Mouse (Mus musculus) olfactory bulb, adult 2 months (tissue): ENCODE data around the gene Zfp90. TPM values are rescaled to one million over a fixed set of nuclear protein-coding genes. Genes with fewer than 3 reads are reported as not detected.

Experiments used
- H3K27ac ChIP-seq: fragments of 200-500 bp; 2 replicates; pipeline ENCODE4 v1.5.1; 2012; ENCODE audit warnings: low read depth, low read length; ENCODE audit not compliant: insufficient read depth
- H3K4me1 ChIP-seq: fragments of 200-500 bp; 2 replicates; pipeline ENCODE4 v1.6.1; 2012; ENCODE audit warnings: low read length; ENCODE audit not compliant: control insufficient read depth, insufficient read depth
- H3K4me3 ChIP-seq: fragments of 200-500 bp; 2 replicates; pipeline ENCODE4 v1.5.1; 2012; ENCODE audit warnings: mild to moderate bottlenecking, low read depth, low read length, moderate library complexity; ENCODE audit not compliant: insufficient read depth
- CTCF ChIP-seq: fragments of 200-500 bp; IDR thresholded peaks from 2 replicates; pipeline ENCODE4 v1.5.1; 2012; ENCODE audit warnings: low read depth, mild to moderate bottlenecking, low read length, moderate library complexity; ENCODE audit not compliant: insufficient read depth
- POLR2A ChIP-seq: fragments of 200-500 bp; IDR thresholded peaks from 2 replicates; pipeline ENCODE4 v1.6.1; 2012; ENCODE audit warnings: mild to moderate bottlenecking, low read depth, low read length, moderate library complexity; ENCODE audit not compliant: insufficient read depth
- WGBS: fragments of 180-500 bp; shearing (Covaris S2); methylation state at CpG from one replicate; pipeline ENCODE4 v1.1.7; 2018; 5-methylcytosine and 5-hydroxymethylcytosine counted together
- polyA plus RNA-seq: library from polyadenylated mRNA; stranded (reverse); fragments of >200 nt; gene quantifications from 2 replicates; pipeline ENCODE4 v1.2.4, GENCODE M21; 2012; ENCODE audit warnings: low replicate concordance; ENCODE audit not compliant: missing spikeins, insufficient read depth, insufficient read length

Zfp90 gene
- polyA plus RNA-seq, 1 experiment = not detected

DNA sequence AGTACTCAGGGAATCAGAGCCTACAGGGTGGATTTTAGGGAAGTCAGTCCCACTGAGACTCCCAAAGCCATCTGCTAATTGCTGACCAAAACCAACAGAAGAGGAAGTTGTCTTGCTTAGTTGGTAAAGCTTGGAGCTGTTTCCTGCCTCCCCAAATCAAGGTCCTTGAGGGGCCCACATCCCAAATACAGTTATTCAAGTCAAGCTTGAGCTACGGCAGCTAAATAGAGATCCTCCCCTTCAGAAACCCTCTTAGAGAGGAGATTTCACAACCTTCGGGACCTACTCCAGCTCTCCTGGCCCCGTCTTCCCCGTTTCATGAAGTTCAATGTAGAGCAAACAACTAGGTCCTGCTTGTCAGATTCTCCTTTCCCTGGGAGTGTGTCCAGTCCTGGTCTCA, 20.6 kb upstream of the Zfp90 start:
- TF ChIP-seq CTCF (no peak), POLR2A (no peak)
- Histone ChIP-seq H3K4me3 (no peak overlapping the region), H3K4me1 (no peaks in the 10 kb centered on the region), H3K27ac (no peak overlapping the region)
- 88% methylated on average over 4 of the region's 4 CpGs for WGBS

DNA sequence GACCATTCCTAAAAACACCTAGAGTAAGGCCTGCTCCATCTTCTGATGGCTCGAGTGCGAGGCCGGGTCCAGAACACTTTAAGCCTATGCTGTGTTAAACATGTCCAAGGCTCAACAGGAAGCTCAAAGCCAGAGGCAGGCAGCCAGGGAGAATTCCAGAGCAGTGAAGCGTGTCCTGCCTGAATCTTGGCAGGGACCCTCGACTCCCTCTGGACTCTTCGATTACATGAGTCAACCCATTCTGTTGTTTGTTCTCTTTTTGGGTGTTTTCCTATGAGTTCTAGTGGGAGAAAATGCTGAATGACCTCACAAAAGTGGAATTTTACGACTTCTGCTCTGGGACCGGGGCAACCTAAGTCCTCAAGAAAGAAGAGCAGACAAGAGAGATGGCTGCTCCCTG, 15.4 kb upstream of the Zfp90 start:
- Histone ChIP-seq H3K4me3 (no peak overlapping the region), H3K4me1 (no peaks in the 10 kb centered on the region), H3K27ac (no peak overlapping the region)
- no peak for TF ChIP-seq CTCF
- no peak for TF ChIP-seq POLR2A
- 44% methylated on average over 8 of the region's 8 CpGs for WGBS

- TF ChIP-seq POLR2A = no peak
- no peak for TF ChIP-seq CTCF
- Histone ChIP-seq H3K27ac (no peak overlapping the region), H3K4me1 (no peaks in the 10 kb centered on the region), H3K4me3 (no peak overlapping the region)
- 47% methylated on average over 5 of the region's 5 CpGs for WGBS
These were observed 14.9 kb upstream of the Zfp90 start for GRCm38 (mm10) chr8:106400181-106400580.

DNA sequence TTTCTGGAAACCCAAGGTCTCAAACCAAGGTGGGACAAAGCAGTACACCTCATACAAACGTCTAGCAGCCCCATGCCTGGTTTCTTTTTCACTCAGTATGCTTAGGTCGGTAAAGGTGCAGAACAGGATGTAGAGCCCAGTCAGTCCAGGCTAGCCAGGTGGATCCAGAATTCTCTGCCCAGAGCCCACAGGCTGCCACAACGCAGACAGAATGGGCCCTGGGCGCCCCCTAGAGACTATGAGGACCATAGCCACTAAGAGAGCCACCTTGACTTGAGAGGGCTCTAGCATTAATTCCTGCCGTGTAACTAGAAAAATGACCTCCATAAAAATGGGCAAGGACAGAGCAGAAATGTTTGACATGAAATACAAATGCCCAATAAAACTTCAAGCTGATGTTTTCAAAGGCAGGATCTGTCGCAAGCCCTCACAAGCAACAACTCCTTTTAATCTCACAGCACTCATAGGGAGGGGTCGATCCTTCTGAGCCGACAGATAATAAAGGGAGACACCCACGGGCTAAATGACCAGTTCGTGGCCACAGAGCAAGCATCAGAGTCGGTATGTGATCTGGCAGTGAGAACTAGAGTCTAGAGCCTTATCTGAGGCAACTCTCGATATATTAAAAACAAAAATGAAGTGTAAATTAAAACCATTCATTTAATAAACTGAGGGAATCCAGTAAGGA, 11.7 kb upstream of the Zfp90 start:
- 41% methylated on average over 12 of the region's 12 CpGs for WGBS
- no peak overlapping the region for H3K4me3 ChIP-seq
- peaks cover 5% of the 10 kb centered on the region; the same call in 1 of the 2 replicates for H3K4me1 ChIP-seq
- H3K27ac ChIP-seq = no peak overlapping the region
- TF ChIP-seq POLR2A (no peak), CTCF (peak; percentile 58)

- TF ChIP-seq POLR2A (no peak), CTCF (no peak)
- 88% methylated on average over 3 of the region's 3 CpGs for WGBS
- H3K27ac ChIP-seq = no peak overlapping the region
- H3K4me1 ChIP-seq = peaks cover 5% of the 10 kb centered on the region; the same call in 1 of the 2 replicates
- H3K4me3 ChIP-seq = no peak overlapping the region
These were observed 10.3 kb upstream of the Zfp90 start for GRCm38 (mm10) chr8:106404825-106405224.

DNA sequence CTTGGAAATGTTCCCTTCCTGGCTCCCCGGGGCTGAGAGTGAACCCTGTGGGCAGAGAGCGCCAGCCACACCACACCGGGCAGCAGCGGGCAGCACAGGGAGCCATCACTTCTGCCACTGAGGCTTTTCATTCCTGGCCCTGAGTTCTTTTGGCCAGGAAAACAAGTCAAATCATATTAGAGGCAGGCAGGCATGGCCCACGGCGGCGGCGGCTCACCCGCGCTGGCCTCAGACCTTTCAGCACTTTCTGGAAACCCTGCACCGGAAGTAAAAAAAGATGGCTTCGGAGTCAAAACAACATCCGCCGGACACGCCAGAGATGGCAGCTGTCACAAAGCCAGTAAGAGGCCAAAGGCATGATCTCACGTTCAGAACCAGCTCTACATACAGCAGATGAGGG, 9.3 kb upstream of the Zfp90 start:
- Histone ChIP-seq H3K4me3 (no peak overlapping the region), H3K27ac (no peak overlapping the region), H3K4me1 (peaks cover 5% of the 10 kb centered on the region; the same call in 1 of the 2 replicates)
- TF ChIP-seq CTCF (no peak), POLR2A (0 out of 2 replicates have a peak, but pooled peaks have one; percentile 27)
- 59% methylated on average over 16 of the region's 16 CpGs for WGBS

GRCm38 (mm10) chr8:106410055-106410454, 5.1 kb upstream of the Zfp90 start:
- H3K4me3 ChIP-seq = no peak overlapping the region
- peaks cover 7% of the 10 kb centered on the region; the same call in 1 of the 2 replicates for H3K4me1 ChIP-seq
- TF ChIP-seq POLR2A (no peak), CTCF (no peak)
- WGBS = 58% methylated on average over 7 of the region's 7 CpGs
- H3K27ac ChIP-seq = no peak overlapping the region

DNA sequence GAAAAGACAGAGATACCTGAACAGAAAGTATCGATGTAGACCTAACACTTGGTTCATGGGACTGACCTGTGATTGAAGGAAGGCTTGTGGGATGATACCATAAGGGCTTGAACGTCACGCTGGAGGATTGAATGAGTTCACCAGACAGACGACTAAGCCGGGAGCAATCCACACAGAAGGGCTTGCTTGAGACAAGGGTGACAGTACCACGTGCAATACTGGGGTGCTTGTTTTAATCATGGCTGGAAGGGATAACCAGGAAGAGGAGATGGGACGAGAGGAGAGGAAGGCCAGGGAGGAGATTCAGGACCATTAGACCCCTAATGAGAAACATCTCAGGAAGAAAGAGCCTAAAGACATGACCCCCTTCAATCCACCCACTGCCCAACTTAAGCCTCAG, 4.6 kb upstream of the Zfp90 start:
- peaks cover 7% of the 10 kb centered on the region; the same call in 1 of the 2 replicates for H3K4me1 ChIP-seq
- TF ChIP-seq CTCF (no peak), POLR2A (no peak)
- H3K4me3 ChIP-seq = no peak overlapping the region
- 70% methylated on average over 7 of the region's 7 CpGs for WGBS
- no peak overlapping the region for H3K27ac ChIP-seq

GRCm38 (mm10) chr8:106411783-106412451, 3.2 kb upstream of the Zfp90 start:
- TF ChIP-seq POLR2A (no peak), CTCF (peak; percentile 71)
- Histone ChIP-seq H3K27ac (no peak overlapping the region), H3K4me1 (0 out of 2 replicates have a peak, but pooled peaks cover 2% of the 10 kb centered on the region), H3K4me3 (no peak overlapping the region)
- WGBS = 15% methylated on average over 14 of the region's 14 CpGs
